Mouse (Mus musculus): ENCODE measurements around the gene Tgtp2.
A peak's percentile ranks its signal among the peaks of the same experiment; 100 is the strongest.
"Not testable (repeated sequence)": the region's sequence is repeated elsewhere in the genome, so short reads cannot be mapped to it uniquely, and the experiment has no call there.

Tgtp2 gene

GRCm38 (mm10) chr11:49063713-49064469 is at the start of gene Tgtp2:
Tgtp2 (minus strand) TSS chr11:49064206.
- DNase-seq (ENCODE audit: low spot score in 2 of 2), result not testable (repeated sequence)

- no peak for DNase-seq (ENCODE audit: low spot score in 2 of 2)
Observed at GRCm38 (mm10) chr11:49112624-49113219, 48.7 kb upstream of the Tgtp2 start.

GRCm38 (mm10) chr11:49111000-49111399 is 47.0 kb upstream of the Tgtp2 start:
- no peak for DNase-seq (ENCODE audit: low spot score in 2 of 2)

- no peak for DNase-seq (ENCODE audit: low spot score in 2 of 2)
Observed at GRCm38 (mm10) chr11:49108833-49109232, 44.8 kb upstream of the Tgtp2 start.

- no peak for DNase-seq (ENCODE audit: low spot score in 2 of 2)
Observed at GRCm38 (mm10) chr11:49107650-49108537, 43.9 kb upstream of the Tgtp2 start.

GRCm38 (mm10) chr11:49105752-49106151 is 41.7 kb upstream of the Tgtp2 start:
- DNase-seq (ENCODE audit: low spot score in 2 of 2), result no peak

- DNase-seq (ENCODE audit: low spot score in 2 of 2), result peak; percentile 75 to 90
Observed at GRCm38 (mm10) chr11:49103047-49103693, 39.2 kb upstream of the Tgtp2 start.

- no peak for DNase-seq (ENCODE audit: low spot score in 2 of 2)
Observed at GRCm38 (mm10) chr11:49101500-49101899, 37.5 kb upstream of the Tgtp2 start.

GRCm38 (mm10) chr11:49100409-49100808 is 36.4 kb upstream of the Tgtp2 start:
- DNase-seq (ENCODE audit: low spot score in 2 of 2), result no peak

GRCm38 (mm10) chr11:49095367-49095766 is 31.4 kb upstream of the Tgtp2 start:
- DNase-seq (ENCODE audit: low spot score in 2 of 2), result no peak

GRCm38 (mm10) chr11:49093861-49094660 is 30.1 kb upstream of the Tgtp2 start:
- no peak for DNase-seq (ENCODE audit: low spot score in 2 of 2)

GRCm38 (mm10) chr11:49092786-49093185 is 28.8 kb upstream of the Tgtp2 start:
- no peak for DNase-seq (ENCODE audit: low spot score in 2 of 2)

- no peak for DNase-seq (ENCODE audit: low spot score in 2 of 2)
Observed at GRCm38 (mm10) chr11:49092053-49092586, 28.1 kb upstream of the Tgtp2 start.

- DNase-seq (ENCODE audit: low spot score in 2 of 2), result no peak
Observed at GRCm38 (mm10) chr11:49091171-49091570, 27.2 kb upstream of the Tgtp2 start.

GRCm38 (mm10) chr11:49090551-49090950 is 26.5 kb upstream of the Tgtp2 start:
- DNase-seq (ENCODE audit: low spot score in 2 of 2), result no peak

GRCm38 (mm10) chr11:49089735-49090507 is 25.9 kb upstream of the Tgtp2 start:
- DNase-seq (ENCODE audit: low spot score in 2 of 2), result no peak

GRCm38 (mm10) chr11:49088990-49089652 is 25.1 kb upstream of the Tgtp2 start:
- DNase-seq (ENCODE audit: low spot score in 2 of 2), result no peak

- peak; percentile 47 to 60 for DNase-seq (ENCODE audit: low spot score in 2 of 2)
Observed at GRCm38 (mm10) chr11:49087830-49088616, 24.0 kb upstream of the Tgtp2 start.

All from spleen, postnatal 14 days (tissue).